Mouse (Mus musculus) heart, postnatal 14 days (tissue): Measurements from ENCODE around the gene Cdt1. TPM values are rescaled to one million over a fixed set of nuclear protein-coding genes. Genes with fewer than 3 reads are reported as not detected.
A peak's percentile ranks its signal among the peaks of the same experiment; 100 is the strongest.

Experiments
- DNase-seq, 2 experiments: peaks; one replicate each; pipeline ENCODE4 v3.0.0; 2021 to 2022
- intact Hi-C: fragments of 180-260 bp; cut with DNase I; formaldehyde crosslinking; loops from one replicate; pipeline ENCODE4 v1.15.1; 2025
- total RNA-seq, 2 experiments: library from RNA; stranded (reverse); gene quantifications; 2 replicates each; pipeline ENCODE4 v1.2.3; 2021

Cdt1 gene
- total RNA-seq, 2 experiments from 2014 or later, result 3.6 to 4.6 TPM

- DNase-seq, result no peak
- intact Hi-C loops, result no loop called here
Observed at GRCm38 (mm10) chr8:122548331-122548730, 19.5 kb upstream of the Cdt1 start.

GRCm38 (mm10) chr8:122548891-122549439 lies 18.9 kb upstream of the Cdt1 start:
- no peak for DNase-seq
- intact Hi-C loops, result no loop called here

- DNase-seq, result peak; percentile 66 to 69
- intact Hi-C loops, result no loop called here
Observed at GRCm38 (mm10) chr8:122550234-122550994, 17.4 kb upstream of the Cdt1 start.

- no peak for DNase-seq
- intact Hi-C loops, result loop anchor here (1.0 kb wide), 1 partner anchor 50 kb away; no protein-coding TSS in a partner anchor
Observed at GRCm38 (mm10) chr8:122550995-122551264, 16.9 kb upstream of the Cdt1 start.

- intact Hi-C loops, result loop anchor here (1.0 kb wide), 1 partner anchor 50 kb away; no protein-coding TSS in a partner anchor
- DNase-seq, result peak; percentile 96 to 97
Observed at GRCm38 (mm10) chr8:122551265-122552051, 16.4 kb upstream of the Cdt1 start, which contains the start of gene Piezo1. Gene Piezo1, minus strand, starts transcription at chr8:122551329.

- intact Hi-C loops, result no loop called here
Observed at GRCm38 (mm10) chr8:122554786-122555185, 13.0 kb upstream of the Cdt1 start.

GRCm38 (mm10) chr8:122556030-122557009 lies 11.5 kb upstream of the Cdt1 start:
- intact Hi-C loops, result no loop called here
- DNase-seq, result peak; percentile 59 to 65

More at GRCm38 (mm10) chr8:122554786-122555185, 13.0 kb upstream of the Cdt1 start:
- no peak for DNase-seq

- DNase-seq, result no peak
- intact Hi-C loops, result no loop called here
Observed at GRCm38 (mm10) chr8:122557248-122558038, 10.4 kb upstream of the Cdt1 start.

GRCm38 (mm10) chr8:122558671-122559349 lies 9.0 kb upstream of the Cdt1 start:
- intact Hi-C loops, result no loop called here
- no peak for DNase-seq

- intact Hi-C loops, result no loop called here
- DNase-seq, result no peak
Observed at GRCm38 (mm10) chr8:122561199-122561598, 6.6 kb upstream of the Cdt1 start.

- intact Hi-C loops, result no loop called here
Observed at GRCm38 (mm10) chr8:122564363-122565352, 3.2 kb upstream of the Cdt1 start.

GRCm38 (mm10) chr8:122566766-122567165 lies 1.0 kb upstream of the Cdt1 start:
- intact Hi-C loops, result no loop called here
- no peak for DNase-seq

More at GRCm38 (mm10) chr8:122564363-122565352, 3.2 kb upstream of the Cdt1 start:
- no peak for DNase-seq

GRCm38 (mm10) chr8:122568109-122568504 lies 292 bp downstream of the Cdt1 start:
- no peak for DNase-seq
- intact Hi-C loops, result no loop called here

- DNase-seq, result no peak
- intact Hi-C loops, result no loop called here
Observed at GRCm38 (mm10) chr8:122568881-122569309, 1.1 kb downstream of the Cdt1 start.

- intact Hi-C loops, result no loop called here
- DNase-seq, result no peak
Observed at GRCm38 (mm10) chr8:122569329-122569728, 1.5 kb downstream of the Cdt1 start.

- intact Hi-C loops, result no loop called here
Observed at GRCm38 (mm10) chr8:122569996-122570395, 2.2 kb downstream of the Cdt1 start.

GRCm38 (mm10) chr8:122571153-122571552 lies 3.3 kb downstream of the Cdt1 start:
- intact Hi-C loops, result no loop called here
- no peak for DNase-seq

More at GRCm38 (mm10) chr8:122569996-122570395, 2.2 kb downstream of the Cdt1 start:
- DNase-seq, result no peak
